Mouse (Mus musculus): ENCODE measurements around the gene Hoxc12. TPM values are rescaled to one million over a fixed set of nuclear protein-coding genes. Genes with fewer than 3 reads are reported as not detected.

The Hoxc12 gene
- total RNA-seq, 4 experiments from 2014 or later, result not detected

DNA sequence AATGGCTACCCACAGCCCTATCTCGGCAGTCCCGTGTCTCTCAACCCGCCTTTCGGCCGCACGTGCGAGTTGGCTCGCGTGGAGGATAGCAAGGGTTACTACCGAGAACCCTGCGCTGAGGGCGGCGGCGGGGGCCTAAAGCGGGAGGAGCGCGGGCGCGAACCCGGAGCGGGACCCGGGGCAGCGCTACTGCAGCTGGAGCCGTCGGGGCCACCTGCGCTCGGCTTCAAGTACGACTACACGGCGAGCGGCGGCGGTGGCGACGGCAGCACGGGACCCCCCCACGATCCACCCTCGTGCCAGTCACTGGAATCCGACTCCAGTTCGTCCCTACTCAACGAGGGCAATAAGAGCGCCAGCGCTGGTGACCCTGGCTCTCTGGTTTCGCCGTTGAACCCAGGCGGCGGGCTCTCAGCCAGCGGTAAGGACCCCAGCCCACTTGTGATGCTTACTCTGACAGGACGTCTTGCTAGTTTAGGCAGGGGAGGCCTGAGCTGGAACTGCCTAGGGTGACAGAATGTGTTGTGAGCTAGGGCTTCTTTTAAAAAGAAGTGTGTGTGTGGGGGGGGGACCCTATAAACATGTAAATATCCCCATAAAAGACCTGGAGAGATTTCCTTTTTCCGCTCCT lies 594 bp downstream of the Hoxc12 start:
- DNase-seq (ENCODE audit: low spot score in 2 of 2), result no peak

GRCm38 (mm10) chr15:102939256-102940155 lies 2.9 kb downstream of the Hoxc12 start:
- DNase-seq (ENCODE audit: low spot score in 2 of 2), result no peak

GRCm38 (mm10) chr15:102942739-102943467 lies 6.3 kb downstream of the Hoxc12 start:
- no peak for DNase-seq (ENCODE audit: low spot score in 2 of 2)

- no peak for DNase-seq (ENCODE audit: low spot score in 2 of 2)
Observed at GRCm38 (mm10) chr15:102943468-102943813, 6.9 kb downstream of the Hoxc12 start.

- no peak for DNase-seq (ENCODE audit: low spot score in 2 of 2)
Observed at GRCm38 (mm10) chr15:102945185-102946077, 8.9 kb downstream of the Hoxc12 start.

DNA sequence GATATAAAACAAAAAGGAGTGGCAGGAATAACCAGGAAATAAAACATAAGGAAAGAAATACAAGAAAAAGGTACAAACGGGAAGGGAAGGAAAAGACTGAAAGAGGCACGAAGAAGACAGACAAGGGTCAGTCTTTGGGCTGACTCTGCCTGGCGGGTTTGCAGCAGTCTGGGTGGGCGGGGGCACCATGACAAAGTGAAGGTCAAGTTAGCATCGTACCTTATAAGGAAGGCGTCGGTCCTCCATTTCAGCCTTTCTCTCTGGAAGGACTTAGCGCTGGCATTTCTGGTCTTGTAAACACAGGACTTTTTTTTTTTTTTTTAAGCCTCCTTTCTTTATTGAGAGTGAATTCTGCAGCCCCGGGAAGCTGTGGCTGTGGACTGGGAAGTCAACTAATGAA lies 10.7 kb downstream of the Hoxc12 start:
- no peak for DNase-seq (ENCODE audit: low spot score in 2 of 2)

- no peak for DNase-seq (ENCODE audit: low spot score in 2 of 2)
Observed at GRCm38 (mm10) chr15:102948842-102949241, 12.3 kb downstream of the Hoxc12 start.

DNA sequence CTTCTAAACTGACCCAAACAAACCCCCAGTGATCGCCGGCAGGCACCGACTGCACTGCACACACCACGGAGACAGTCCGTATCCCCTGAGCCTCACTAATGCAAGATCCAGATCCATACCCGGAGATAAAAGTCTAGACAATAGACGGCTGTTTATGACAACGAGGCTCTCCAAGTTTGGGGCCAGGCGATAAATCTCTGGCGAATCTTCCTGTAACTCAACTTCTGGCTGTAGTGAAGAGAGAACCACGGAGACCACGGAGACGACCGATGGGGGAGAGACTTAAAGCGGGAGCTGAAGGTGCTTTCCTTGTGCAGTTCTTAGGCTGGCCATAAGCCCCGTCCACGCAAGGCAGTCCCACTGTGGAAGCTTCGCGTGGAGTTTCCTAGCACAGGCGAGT lies 13.1 kb downstream of the Hoxc12 start:
- DNase-seq (ENCODE audit: low spot score in 2 of 2), result no peak

GRCm38 (mm10) chr15:102950877-102951276 lies 14.3 kb downstream of the Hoxc12 start:
- no peak for DNase-seq (ENCODE audit: low spot score in 2 of 2)

GRCm38 (mm10) chr15:102953561-102953960 lies 17.0 kb downstream of the Hoxc12 start:
- no peak for DNase-seq (ENCODE audit: low spot score in 2 of 2)

DNA sequence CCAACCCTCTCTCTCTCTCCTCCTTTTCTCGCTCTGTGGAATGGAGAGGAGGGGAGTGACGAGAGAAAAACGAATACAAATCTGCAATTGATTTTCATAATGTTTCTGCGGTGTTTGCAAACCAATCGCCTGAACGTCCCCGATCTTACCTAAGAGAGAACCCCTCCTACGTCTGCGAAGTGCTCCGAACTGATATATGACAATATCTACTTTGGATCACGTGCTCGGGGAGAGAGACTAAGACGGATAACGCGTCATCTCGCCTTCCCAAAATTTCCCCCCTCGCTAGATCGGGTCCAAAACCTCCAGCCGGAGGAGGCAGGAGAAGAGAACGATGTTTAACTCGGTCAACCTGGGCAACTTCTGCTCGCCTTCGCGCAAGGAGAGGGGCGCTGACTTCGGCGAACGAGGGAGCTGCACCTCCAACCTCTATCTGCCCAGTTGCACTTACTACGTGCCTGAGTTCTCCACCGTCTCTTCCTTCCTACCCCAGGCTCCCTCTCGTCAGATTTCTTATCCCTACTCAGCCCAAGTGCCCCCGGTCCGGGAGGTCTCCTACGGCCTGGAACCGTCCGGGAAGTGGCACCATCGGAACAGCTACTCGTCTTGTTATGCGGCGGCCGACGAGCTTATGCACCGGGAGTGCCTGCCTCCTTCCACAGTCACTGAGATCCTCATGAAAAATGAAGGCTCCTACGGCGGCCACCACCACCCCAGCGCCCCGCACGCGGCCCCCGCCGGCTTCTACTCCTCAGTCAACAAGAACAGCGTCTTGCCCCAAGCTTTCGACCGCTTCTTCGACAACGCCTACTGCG lies 17.8 kb downstream of the Hoxc12 start, which contains the start of gene Hoxc11:
Gene Hoxc11 (plus strand): TSS at position 236 of the 815 bp plus-strand sequence.
- no peak for DNase-seq (ENCODE audit: low spot score in 2 of 2)

- no peak for DNase-seq (ENCODE audit: low spot score in 2 of 2)
Observed at GRCm38 (mm10) chr15:102955007-102955382, 18.4 kb downstream of the Hoxc12 start.

DNA sequence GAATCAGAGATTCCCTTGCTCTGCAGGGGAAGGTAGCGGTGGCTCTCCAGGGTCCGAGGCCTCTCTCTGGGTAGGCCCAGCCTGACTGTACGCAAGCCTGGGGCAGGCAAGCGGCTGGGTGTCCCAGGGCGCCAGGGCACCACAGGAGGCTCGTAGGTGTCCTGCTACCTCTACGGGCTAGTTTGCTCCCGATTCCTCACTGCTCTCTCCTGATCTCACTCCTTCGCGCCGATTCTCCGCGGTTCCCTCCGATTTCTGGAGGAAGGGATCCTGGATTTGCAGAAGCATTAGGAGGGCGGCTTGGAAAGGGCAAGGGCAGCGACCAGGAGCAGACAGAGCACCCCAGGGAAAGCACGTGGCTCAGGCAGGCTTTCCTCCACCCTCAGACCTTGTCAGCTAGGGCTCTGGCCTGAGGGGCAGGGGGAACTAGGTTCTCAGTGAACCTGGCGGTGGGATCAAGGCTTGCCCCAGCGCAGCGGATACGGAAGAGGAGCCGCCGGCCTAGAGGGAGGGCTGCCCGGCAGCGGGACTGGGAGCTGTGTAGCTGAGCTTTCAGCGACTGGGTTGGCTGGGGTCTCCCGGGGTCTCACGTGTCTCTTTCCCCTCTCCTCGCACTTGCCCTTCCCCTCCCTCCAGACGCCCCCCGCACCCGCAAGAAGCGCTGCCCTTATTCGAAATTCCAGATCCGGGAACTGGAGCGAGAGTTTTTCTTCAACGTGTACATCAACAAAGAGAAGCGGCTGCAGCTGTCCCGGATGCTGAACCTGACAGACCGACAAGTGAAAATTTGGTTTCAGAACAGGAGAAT lies 19.5 kb downstream of the Hoxc12 start:
- no peak for DNase-seq (ENCODE audit: low spot score in 2 of 2)

GRCm38 (mm10) chr15:102956906-102957305 lies 20.3 kb downstream of the Hoxc12 start:
- DNase-seq (ENCODE audit: low spot score in 2 of 2), result no peak

GRCm38 (mm10) chr15:102959663-102960191 lies 23.2 kb downstream of the Hoxc12 start:
- no peak for DNase-seq (ENCODE audit: low spot score in 2 of 2)

GRCm38 (mm10) chr15:102961728-102962127 lies 25.2 kb downstream of the Hoxc12 start:
- DNase-seq (ENCODE audit: low spot score in 2 of 2), result no peak

- no peak for DNase-seq (ENCODE audit: low spot score in 2 of 2)
Observed at GRCm38 (mm10) chr15:102962492-102962891, 25.9 kb downstream of the Hoxc12 start.

GRCm38 (mm10) chr15:102963259-102963658 lies 26.7 kb downstream of the Hoxc12 start:
- DNase-seq (ENCODE audit: low spot score in 2 of 2), result no peak

Measured in layer of hippocampus, adult 8-10 months (tissue).